Mouse (Mus musculus) embryo, embryonic 11.5 days (tissue): ENCODE results near the gene Bicdl2.

Experiments
- DNase-seq: peaks from one replicate; pipeline ENCODE4 v3.0.0-alpha.2; 2012; ENCODE audit warnings: low read depth, low spot score

The Bicdl2 gene

DNA sequence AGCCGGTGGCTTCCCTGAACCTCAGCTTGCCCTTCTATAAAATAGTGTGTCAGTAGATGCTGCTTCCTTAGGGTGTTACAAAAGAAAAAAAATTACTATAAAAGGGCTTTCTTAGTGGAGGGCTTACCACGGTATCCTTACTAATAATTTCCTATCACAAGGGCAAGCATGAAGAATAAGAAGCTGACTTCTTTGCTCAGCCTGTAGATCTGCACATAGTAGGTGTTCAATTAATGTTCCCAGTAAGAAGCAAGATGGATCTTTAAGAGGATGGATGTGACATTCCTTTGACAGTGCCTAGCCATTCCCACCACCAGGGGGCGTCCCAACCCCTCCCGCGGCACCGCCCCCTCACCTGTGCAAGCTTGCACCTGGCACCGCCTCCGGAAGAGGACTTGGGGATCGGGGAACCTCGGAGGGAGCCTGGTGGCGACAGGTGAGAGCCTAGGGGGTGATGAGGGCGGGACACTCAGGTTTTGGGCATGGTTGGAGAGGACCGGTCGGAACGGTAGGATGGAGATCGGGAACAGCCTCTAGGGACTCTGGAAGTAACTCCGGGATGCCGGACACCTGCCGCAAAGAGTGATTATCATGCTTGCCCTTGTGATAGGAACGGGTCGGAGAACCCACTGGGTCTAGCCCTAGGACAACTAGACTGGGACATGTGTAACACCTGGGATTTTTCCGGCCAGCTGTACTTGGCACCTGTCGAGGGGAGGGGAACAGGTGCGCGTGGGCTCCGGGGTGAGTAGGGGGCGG, at the start of gene Bicdl2:
Gene Bicdl2, plus strand, starts transcription at position 390 of the 759 bp plus-strand sequence.
- DNase-seq, result no peak

DNA sequence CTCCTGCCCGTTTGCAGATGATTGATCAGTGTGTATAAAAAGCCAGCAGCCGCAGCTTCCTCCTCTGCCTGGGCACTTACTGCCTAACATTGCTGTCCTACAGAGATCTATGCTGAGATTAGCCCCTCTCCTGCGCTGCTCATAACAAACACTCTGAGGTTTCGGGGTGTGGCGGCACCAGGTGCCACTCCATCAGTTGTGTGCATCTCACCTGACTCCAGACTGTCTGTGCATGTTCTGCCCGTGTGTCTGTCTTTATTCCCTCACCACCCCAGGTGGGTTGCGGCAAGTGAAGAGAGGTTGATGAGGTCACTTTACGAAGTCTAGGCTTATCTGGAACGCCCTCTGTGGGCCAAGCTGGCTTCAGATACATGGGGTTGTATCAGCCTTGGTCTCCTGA, 43.2 kb upstream of the Bicdl2 start:
- no peak for DNase-seq

DNA sequence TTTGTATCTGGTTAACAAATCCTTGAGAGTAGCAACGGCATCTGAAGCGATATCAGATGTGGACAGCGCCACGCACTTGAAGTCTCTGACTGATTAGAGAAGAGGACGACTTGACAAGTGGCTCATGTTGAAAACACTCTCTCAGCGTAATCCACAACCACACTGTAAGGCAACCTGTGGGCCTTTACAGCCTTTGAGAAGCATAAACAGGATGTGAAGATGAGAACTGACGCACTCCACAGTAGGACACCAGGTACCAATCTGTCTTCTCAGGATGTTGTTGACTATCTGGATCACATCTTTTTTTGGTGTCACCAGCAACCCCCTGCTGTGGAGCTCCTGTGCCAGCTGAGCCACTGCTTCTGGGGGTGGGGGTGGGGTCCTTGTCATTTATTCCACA, 40.0 kb upstream of the Bicdl2 start:
- DNase-seq, result no peak

DNA sequence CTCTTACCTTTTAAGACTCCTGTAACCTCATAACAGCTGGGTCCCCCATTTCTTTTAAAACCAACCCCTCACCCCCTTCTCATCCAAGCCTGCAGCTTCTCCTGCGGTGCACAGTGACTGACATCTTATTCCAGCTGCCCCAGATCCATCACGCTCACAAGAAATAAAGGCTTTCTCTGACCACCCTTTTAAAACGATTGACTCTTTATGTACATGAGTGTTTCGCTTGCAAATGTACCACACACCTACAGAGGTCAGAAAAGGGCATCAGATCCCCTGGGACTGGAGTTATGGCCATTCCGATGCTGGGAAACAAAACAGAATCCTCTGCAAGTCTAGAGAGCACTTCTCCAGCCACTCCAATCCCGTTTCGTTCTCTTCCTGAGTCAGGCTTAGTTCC, 32.5 kb upstream of the Bicdl2 start:
- no peak for DNase-seq

DNA sequence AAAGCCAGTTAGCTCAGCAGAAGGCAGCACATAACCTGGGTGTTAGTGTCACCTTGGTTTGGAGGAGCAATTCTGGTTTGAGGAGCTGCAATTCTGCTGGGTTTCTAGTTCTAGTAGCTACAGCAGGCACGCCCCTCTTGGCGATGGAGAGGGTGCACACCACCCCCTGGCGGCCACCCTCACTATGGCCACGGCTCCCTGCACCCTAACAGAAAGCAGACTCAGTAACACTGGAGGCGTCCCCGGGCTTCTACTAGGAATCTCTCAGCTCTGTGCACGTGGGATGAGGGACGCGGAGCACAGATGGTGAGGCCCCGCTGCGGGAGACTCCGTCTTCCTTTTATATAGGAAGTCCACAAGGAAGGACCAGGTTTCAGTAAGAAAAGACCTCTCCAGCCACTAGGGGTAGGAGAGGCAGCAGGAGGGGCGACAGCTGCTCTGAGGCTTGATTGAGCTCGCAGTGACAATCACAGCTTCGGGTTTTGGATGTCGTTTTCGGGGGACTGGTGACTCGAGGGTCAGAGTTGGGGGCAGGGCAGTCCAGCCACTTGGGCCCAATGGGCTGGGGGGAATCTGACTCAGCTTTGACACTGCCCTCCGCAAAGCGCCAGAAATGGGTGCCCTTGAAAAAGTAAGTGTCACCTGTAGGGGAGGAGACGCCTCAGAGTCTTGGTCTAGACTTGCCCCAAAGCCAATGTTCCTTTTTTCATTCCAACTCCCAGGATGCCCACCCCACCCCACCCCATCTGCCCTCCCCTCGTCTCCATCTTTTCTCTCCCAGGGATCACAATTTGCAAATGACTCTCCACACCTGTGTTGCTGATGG, 29.9 kb upstream of the Bicdl2 start:
- DNase-seq, result peak; percentile 65

DNA sequence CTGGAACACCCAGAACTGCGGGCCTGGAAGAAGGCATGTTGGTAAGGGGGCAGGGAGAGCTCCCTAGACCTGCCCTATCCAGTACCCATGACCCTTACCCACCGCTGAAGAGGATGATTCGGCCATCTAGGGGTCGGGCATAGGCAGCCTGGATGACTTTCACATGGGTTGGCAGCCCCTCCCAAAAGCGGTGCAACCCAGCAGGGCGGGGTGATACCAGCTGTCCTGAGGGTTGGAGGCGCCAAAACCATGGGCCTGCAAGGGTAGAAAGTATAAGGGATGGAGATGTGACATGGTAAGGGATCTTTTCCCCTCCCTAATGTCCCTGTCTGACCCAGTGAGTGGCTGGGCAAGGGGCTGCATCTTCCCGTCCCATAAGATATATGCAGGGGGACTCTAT, 29.1 kb upstream of the Bicdl2 start:
- DNase-seq, result no peak

DNA sequence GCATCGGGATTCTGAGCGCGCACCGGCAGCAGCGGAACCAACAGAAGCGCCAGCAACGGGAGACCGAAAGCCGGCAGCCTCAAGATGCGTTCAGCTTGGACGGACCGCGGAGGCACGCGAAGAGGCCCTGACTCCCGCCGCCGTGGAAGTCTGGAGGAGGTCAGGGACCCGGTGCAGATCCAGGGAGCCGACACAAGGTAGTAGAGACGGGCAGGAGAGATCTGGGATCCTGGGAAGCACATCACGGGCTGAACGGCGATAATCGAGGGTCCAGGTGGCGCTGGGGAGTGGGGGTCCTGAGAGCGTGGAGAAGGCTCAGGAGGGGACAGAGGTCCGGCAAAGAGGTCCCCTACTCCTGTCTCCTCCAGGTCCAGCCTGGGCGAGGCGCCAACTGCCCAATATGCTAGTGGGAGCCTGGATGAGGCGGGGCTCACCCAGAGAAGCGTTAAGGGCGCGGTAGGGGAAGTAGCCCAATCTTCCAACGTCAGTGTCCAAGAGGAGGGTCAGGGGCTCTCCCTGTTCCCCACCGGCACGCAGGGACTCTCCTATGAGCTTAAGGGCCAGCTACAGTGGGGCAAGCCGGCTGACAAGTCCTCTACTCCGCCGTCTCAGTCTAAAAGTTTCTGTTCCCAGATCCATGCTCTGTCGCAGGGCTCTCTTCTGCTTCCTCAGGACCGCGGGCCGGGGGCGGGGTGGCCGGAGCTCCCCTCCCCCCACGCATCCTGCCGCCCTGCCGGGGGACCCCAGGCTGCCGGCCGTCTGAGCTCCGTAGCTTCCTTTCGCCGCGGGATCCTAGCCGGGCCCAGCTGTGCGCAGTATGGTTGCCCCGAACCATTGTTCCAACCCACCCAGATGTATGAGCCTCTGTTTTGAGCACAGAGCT, 15.5 kb upstream of the Bicdl2 start, which contains the start of gene Mmp25:
Gene Mmp25, minus strand, starts transcription at position 665 of the 883 bp plus-strand sequence.
- no peak for DNase-seq

DNA sequence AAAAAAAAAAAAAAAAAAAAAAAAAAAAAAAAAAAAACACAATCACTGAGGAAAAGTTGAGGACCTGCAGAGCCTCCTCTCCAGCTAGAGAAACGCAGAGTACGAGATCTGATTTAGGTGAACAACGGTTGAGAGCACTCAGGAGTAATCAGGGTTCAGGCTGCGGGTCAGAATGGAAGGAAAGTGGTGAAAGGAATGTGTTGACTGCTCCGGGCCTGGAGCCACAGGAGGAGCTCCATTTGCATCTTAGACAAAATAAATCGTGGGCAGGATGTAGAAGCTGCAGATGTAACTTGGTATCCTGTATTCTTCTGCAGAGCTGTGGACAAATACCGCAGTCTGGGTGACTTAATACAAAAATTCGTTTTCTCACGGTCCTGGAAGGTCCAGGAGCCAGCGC, 14.4 kb upstream of the Bicdl2 start:
- no peak for DNase-seq

DNA sequence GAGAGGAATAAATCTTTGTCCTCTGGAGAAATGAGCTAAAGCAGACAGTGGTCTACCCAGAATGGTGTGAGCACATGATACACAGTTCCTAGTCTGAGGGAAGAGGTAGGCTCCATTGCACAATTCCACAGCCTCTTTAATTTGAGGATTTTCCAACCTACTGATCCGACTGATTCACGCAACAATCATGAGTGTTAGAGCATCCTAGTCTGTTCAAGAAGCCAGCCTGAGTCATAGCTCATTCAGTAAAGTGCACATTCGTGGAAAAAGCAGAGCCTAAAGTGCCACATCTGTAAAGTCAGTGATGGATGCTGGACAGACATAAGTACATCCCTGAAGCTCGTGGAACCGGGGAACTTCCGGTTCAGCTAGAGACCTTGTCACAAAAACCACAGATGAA, 8.9 kb upstream of the Bicdl2 start:
- no peak for DNase-seq

DNA sequence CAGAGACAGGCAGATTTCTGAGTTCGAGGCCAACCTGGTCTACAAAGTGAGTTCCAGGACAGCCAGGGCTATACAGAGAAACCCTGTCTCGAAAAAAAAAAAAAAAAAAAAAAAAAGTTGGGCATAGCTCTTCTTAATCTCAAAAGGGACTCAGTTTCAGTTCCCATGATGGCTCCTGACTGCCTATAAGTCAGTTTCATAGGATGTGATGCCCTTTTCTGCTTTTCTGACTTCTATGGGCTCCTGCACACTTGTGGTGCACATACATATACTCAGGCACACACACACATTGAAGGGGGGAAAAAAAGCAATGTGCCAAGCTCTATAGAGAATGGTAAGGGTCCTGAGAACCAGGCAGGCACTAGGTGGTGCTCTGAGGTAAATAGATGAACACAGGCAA, 7.0 kb upstream of the Bicdl2 start:
- DNase-seq, result no peak

DNA sequence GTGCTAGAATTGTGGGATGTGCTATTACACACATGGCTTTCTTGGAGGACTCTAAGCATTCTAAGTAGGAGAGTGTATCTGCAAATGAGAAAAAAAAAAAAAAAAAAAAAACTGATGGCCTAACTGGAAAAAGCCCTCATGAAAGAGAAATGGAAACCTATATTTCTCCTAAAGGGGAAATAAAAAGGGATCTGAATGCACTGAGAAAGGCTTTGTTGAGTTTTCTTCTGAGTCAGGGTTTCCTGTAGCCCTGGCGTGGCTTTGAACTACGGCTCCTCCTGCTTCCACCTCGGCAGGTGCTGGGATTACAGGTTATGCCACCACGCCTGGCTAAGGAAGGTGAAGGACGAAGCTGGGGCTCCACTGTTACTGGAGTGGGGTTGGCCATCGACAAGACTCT, 6.3 kb upstream of the Bicdl2 start:
- no peak for DNase-seq

DNA sequence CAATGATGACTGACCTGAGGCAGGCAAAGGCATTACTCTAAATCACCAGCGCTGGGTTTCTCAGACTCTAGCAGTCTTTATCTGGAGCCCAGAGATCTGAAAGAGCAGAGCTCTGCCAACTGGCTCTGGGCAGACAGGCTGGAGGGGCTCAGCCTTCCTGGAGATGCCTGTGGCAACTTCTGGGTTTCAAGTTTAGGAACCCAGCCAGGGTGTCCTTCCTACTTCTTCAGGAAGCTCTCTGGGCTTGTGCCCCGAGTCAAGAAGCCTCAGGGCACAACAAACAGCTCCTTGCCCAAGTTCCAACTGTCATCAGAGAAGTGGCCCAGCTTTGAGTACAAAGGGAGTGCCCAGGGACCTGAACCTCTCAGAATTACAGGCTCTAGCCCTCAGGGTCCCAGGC, 5.9 kb upstream of the Bicdl2 start:
- DNase-seq, result no peak

DNA sequence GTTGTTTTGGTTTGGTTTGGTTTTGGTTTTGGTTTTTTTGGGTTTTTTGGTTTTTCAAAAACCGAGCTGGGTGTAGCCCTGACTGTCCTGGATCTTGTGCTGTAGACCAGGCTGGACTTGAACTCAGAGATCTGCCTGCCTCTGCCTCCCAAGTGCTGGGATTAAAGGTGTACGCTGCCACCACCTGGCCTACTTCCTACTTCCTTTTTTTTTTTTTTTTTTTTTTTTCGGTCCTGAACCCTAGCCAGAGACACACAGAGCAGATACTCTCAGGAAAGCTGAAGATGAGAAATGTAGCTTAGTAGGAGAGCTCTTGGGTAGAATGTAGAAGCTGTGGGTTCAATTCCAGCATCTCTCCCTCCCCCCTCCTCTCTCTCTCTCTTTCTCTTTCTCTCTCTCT, 1.9 kb upstream of the Bicdl2 start:
- no peak for DNase-seq

DNA sequence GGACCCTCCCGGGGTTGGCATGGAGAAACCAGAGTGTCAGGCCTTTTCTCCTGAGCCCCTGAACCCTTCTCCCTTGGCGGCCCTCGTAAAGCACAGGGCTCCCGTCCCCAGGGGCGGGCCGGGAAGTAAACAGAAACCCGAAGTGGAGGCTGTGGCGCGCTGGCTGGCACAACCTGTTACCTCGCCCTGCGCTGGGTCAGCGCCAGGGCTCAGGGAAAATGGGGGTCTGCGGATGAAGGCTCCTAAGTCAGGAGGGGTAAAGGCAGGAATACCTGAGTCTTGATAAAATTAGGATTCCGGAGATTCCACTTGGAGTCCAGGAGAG, 532 bp downstream of the Bicdl2 start:
- DNase-seq, result no peak

DNA sequence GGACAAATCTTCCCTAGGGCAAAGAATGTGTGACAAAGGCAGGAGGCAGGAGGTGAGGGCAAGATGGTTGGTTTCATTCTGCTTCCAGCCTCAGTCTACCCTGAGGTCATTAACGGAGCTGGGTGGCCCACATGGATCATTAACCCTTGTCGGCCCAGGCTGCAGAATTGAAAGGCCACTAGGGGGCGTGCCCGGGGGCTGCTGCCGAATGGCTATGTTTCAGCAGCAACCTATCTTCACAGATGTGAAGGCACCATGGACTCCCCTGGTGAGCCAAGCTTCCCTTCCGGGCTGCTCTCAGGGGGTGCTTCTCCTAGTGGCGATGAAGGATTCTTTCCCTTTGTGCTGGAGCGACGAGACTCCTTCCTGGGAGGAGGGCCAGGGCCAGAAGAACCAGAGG, 1.2 kb downstream of the Bicdl2 start:
- no peak for DNase-seq

DNA sequence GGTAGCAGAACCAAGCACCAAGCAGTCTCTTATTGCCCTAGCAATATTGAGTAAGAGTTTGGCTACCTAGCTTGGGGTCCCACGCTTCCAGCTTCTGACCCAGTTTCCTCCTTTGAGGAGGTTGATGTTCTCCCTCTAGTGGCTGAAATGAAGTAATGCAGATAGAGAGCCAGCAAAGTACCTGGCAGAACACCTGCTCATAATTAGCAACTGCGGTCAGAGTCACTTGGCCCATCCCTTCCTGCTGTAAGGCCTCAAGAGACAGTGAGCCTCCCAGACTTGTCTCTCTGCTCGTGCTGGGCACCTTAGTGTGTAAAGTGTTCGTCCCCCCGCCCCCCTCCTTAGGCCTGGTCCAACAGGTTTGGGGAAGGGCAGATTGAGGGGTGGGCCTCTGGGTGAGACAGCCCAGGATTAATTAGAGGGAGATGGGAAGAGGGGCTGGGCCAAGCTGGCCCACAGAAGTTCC, 4.3 kb downstream of the Bicdl2 start:
- no peak for DNase-seq

DNA sequence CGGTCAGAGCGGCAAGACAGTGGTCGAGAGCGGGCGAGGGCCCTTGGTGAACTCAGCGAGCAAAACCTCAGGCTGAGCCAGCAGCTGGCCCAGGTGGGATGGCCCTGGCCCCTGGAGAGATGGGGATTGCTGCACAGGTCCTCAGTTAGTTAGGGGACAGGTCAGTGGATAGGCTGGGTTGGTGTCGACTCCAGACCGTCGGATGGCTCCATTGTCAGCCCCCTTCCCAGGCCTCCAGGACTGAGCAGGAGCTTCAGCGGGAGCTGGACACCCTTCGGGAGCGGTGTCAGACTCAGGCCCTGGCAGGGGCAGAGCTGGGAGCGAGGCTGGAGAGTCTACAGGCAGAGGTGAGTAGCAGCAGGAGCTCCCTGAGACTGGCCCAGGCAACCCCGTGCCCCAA, 5.2 kb downstream of the Bicdl2 start:
- no peak for DNase-seq

DNA sequence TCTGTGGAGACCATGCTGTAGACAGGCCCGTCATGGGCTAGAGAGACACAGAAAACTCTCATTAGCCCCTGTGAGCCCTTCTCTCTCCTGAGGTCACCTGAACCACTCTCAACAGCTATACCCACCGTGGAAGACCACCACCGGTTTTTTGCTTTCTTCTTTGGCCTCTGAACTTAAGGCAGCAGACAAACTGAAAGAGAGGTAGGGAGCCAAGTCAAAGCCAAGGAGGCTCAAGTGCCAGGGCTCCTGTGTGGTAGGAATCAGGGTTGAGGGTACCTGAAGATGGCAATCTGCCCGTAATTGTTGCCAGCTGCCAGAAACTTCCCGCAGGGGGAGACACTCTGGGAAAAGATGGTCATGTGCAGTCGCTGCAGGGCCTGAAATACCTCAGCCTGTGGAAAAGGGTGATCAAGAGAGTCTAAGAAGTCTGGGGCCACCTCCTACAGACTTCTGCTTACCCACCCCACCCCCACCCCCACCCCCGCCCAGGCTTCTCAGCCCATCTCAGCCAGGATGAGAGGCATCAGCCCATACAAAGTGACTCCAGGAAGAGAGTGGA, 10.3 kb downstream of the Bicdl2 start:
- no peak for DNase-seq

DNA sequence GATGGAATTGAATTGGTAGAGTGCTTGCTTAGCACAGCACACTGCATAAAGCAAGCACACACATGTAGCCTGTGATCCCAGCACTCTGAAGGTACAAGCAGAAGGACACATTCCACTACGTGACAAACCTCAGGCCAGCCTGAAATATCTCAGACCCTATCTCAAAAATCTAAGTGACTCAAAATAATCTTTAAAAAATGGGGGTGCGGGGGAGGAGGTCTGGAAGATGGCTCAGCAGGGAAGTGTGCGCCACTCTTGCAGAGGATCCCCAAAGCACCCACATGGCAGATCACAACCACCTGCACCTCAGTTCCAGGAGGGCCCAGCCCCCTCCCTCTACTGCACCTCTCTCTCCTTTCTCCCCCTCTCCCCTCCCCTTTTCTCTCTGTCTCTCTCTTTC, 11.2 kb downstream of the Bicdl2 start:
- DNase-seq, result no peak

DNA sequence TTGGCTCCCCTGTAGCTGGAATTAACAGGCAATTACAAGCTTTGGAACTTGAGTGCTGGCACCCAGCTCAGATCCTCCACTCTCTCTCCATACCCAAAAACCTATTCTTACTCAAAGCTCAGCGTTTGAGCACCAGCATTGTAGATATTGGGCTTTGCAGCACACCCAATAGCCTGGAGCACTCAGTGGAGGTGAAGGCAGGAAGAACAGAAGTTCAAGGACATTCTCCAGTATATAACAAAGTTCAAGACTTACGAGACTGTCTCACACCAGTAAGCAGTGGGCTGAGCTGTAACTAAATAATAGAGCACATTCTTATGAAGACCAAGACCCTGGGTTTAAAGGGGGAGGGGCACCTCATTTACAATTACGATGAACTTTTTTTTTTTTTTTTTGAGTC, 12.5 kb downstream of the Bicdl2 start:
- DNase-seq, result no peak

DNA sequence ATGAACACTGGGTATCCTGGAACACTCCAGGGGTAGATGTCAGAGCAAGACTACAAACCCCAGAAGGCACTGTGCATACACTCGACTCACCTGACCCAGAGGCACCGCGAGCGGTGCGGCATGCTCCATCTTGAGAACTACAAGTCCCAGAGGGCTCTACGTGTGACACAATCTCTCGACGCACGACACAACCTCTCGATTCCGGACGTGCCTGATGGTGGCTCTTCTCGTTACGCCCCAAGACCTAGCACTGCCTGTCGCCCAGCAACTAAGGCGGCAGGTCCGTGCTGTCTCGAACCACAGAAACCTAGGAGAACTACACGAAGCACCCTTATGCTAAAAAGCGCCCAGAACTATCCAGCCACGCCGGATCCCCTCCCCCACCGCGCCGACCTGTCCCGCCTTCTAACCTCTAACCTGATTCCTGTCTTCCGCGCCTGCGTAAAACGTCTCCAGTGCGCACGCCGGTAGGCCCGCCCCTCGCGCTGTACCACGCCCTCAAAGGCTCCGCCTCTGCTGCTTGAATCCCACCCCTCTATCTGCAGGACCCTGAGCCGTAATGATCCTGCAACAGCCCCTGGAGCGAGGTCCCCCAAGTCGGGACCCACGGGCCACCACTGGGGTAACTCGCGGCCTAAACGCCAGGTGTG, 13.2 kb downstream of the Bicdl2 start, which contains the start of the genes Hcfc1r1 and Thoc6:
Gene Hcfc1r1, plus strand, starts transcription at position 173 of the 650 bp plus-strand sequence.
Gene Thoc6, minus strand, starts transcription at position 459 of the 650 bp plus-strand sequence.
- DNase-seq, result peak; percentile 90
